Mouse (Mus musculus) hindbrain, embryonic 11.5 days (tissue): ENCODE measurements around the gene Prps1l1. TPM values are rescaled to one million over a fixed set of nuclear protein-coding genes. Genes with fewer than 3 reads are reported as not detected.

Experiments used
- ATAC-seq: fragments of 200-750 bp; cut with Nextera tagmentation; 2 replicates; pipeline ENCODE4 v1.8.0; 2017; ENCODE audit warnings: mild to moderate bottlenecking, moderate TSS enrichment, moderate library complexity; ENCODE audit not compliant: low FRiP score
- DNase-seq: peaks from one replicate; pipeline ENCODE4 v3.0.0-alpha.2; 2015; ENCODE audit warnings: low spot score
- H3K27ac ChIP-seq: fragments of 300-500 bp; sonication (generic); 2 replicates; pipeline ENCODE4 v1.5.1; 2014; ENCODE audit warnings: mild to moderate bottlenecking, low read depth, low read length
- H3K27me3 ChIP-seq: fragments of 300-500 bp; sonication (generic); 2 replicates; pipeline ENCODE4 v1.6.1; 2014; ENCODE audit warnings: mild to moderate bottlenecking, low read length, moderate library complexity, mixed read lengths; ENCODE audit not compliant: control insufficient read depth, insufficient read depth
- H3K36me3 ChIP-seq: fragments of 300-500 bp; sonication (generic); 2 replicates; pipeline ENCODE4 v1.6.1; 2014; ENCODE audit warnings: mild to moderate bottlenecking, low read length, moderate library complexity, mixed read lengths; ENCODE audit not compliant: control insufficient read depth, insufficient read depth
- H3K4me1 ChIP-seq: fragments of 300-500 bp; sonication (generic); replicated peaks from 2 replicates; pipeline ENCODE4 v1.6.1; 2014; ENCODE audit warnings: low read length, mixed read lengths; ENCODE audit not compliant: control insufficient read depth, insufficient read depth
- H3K4me2 ChIP-seq: fragments of 300-500 bp; sonication (generic); replicated peaks from 2 replicates; pipeline ENCODE4 v1.6.1; 2014; ENCODE audit warnings: mild to moderate bottlenecking, low read depth, low read length
- H3K4me3 ChIP-seq: fragments of 300-500 bp; sonication (generic); 2 replicates; pipeline ENCODE4 v1.5.1; 2014; ENCODE audit warnings: low read depth, low read length
- H3K9ac ChIP-seq: fragments of 300-500 bp; sonication (generic); 2 replicates; pipeline ENCODE4 v1.6.1; 2014; ENCODE audit warnings: low read depth, low read length
- H3K9me3 ChIP-seq: fragments of 300-500 bp; sonication (generic); 2 replicates; pipeline ENCODE4 v1.6.1; 2016; ENCODE audit warnings: low read length; ENCODE audit not compliant: control insufficient read depth
- WGBS: fragments of 180-500 bp; shearing (Covaris S2); extraction: QIAGEN DNeasy Blood & Tissue Kit; methylation state at CpG from one replicate; pipeline ENCODE4 v1.1.7; 2014; 5-methylcytosine and 5-hydroxymethylcytosine counted together
- polyA plus RNA-seq: library from polyadenylated mRNA; unstranded; fragments of >200 nt; fragmentation: Nextera tagmentation; extraction: Ambion mirVana; gene quantifications from 2 replicates; pipeline ENCODE4 v1.2.1, GENCODE M21; 2014

The Prps1l1 gene
- not detected in 2 replicates for polyA plus RNA-seq

- DNase-seq (no peak), ATAC-seq (no peak)
- Histone ChIP-seq H3K4me3 (no peak within 1 kb of the TSS), H3K4me1 (no peaks in the 10 kb centered on the region), H3K9ac (no peak within 1 kb of the TSS), H3K9me3 (no peaks in the 10 kb centered on the region), H3K4me2 (no peak within 1 kb of the TSS), H3K36me3 (no peaks in the 10 kb centered on the region), H3K27me3 (no peaks in the 10 kb centered on the region), H3K27ac (no peak within 1 kb of the TSS)
- 77% methylated on average over 4 of the region's 4 CpGs for WGBS
Measured at GRCm38 (mm10) chr12:34984461-34984860, at the start of gene Prps1l1. Gene Prps1l1 (plus strand): TSS chr12:34984761.

GRCm38 (mm10) chr12:34937918-34938317, 46.6 kb upstream of the Prps1l1 start:
- Histone ChIP-seq H3K9me3 (no peaks in the 10 kb centered on the region), H3K9ac (no peak overlapping the region), H3K27ac (no peak overlapping the region), H3K4me3 (no peak overlapping the region), H3K36me3 (no peaks in the 10 kb centered on the region), H3K27me3 (no peaks in the 10 kb centered on the region), H3K4me2 (no peak overlapping the region), H3K4me1 (no peaks in the 10 kb centered on the region)
- ATAC-seq (no peak), DNase-seq (peak; percentile 30)
- WGBS, result 93% methylated on average over 1 of the region's 1 CpGs

GRCm38 (mm10) chr12:34949066-34949706, 35.4 kb upstream of the Prps1l1 start:
- no peaks in the 10 kb centered on the region for H3K4me1 ChIP-seq
- ATAC-seq (no peak), DNase-seq (no peak)
- WGBS, result 90% methylated on average over 6 of the region's 6 CpGs
- no peaks in the 10 kb centered on the region for H3K9me3 ChIP-seq
- H3K9ac ChIP-seq, result no peak overlapping the region
- H3K36me3 ChIP-seq, result no peaks in the 10 kb centered on the region
- no peak overlapping the region for H3K4me2 ChIP-seq
- no peak overlapping the region for H3K27ac ChIP-seq
- H3K27me3 ChIP-seq, result no peaks in the 10 kb centered on the region
- no peak overlapping the region for H3K4me3 ChIP-seq

DNA sequence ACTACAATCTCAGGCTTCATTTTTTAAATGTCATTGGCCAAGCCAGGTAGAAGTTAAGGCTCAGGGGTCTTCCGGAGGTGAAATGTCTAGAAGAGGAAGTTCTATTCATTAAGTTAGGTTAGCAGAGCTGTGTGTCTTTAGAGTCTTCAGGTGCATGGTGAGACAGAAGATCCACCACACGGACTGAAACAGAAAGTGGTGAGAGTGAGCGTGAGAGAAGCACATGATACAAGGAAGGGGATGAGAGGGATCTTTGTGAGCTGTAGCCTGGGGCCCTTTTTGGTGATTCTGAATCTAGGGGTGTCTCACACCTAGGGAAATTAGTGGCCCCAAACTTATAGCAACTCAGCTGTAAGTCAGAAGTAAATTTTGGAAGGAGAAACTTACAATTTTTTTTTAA, 8.6 kb upstream of the Prps1l1 start:
- H3K9ac ChIP-seq, result no peak overlapping the region
- no peaks in the 10 kb centered on the region for H3K9me3 ChIP-seq
- no peaks in the 10 kb centered on the region for H3K36me3 ChIP-seq
- no peak overlapping the region for H3K4me3 ChIP-seq
- ATAC-seq (no peak), DNase-seq (no peak)
- no peak overlapping the region for H3K27ac ChIP-seq
- H3K27me3 ChIP-seq, result no peaks in the 10 kb centered on the region
- no peak overlapping the region for H3K4me2 ChIP-seq
- no peaks in the 10 kb centered on the region for H3K4me1 ChIP-seq
- WGBS, result 92% methylated on average over 3 of the region's 3 CpGs

GRCm38 (mm10) chr12:34985865-34986264, 1.3 kb downstream of the Prps1l1 start:
- no peak for ATAC-seq
- H3K4me3 ChIP-seq, result no peak overlapping the region
- 89% methylated on average over 5 of the region's 5 CpGs for WGBS

GRCm38 (mm10) chr12:34989537-34990200, 5.1 kb downstream of the Prps1l1 start:
- Histone ChIP-seq H3K4me3 (no peak overlapping the region), H3K9me3 (no peaks in the 10 kb centered on the region), H3K36me3 (no peaks in the 10 kb centered on the region), H3K4me2 (no peak overlapping the region), H3K27ac (no peak overlapping the region), H3K4me1 (no peaks in the 10 kb centered on the region), H3K9ac (no peak overlapping the region), H3K27me3 (no peaks in the 10 kb centered on the region)
- DNase-seq (no peak), ATAC-seq (no peak)
- 87% methylated on average over 7 of the region's 7 CpGs for WGBS

More at GRCm38 (mm10) chr12:34985865-34986264, 1.3 kb downstream of the Prps1l1 start:
- no peaks in the 10 kb centered on the region for H3K4me1 ChIP-seq
- no peaks in the 10 kb centered on the region for H3K9me3 ChIP-seq
- no peak overlapping the region for H3K27ac ChIP-seq
- no peak overlapping the region for H3K9ac ChIP-seq
- no peaks in the 10 kb centered on the region for H3K36me3 ChIP-seq
- H3K27me3 ChIP-seq, result no peaks in the 10 kb centered on the region
- no peak for DNase-seq
- no peak overlapping the region for H3K4me2 ChIP-seq

- H3K9ac ChIP-seq, result no peak overlapping the region
- H3K4me2 ChIP-seq, result no peak overlapping the region
- ATAC-seq, result no peak
- no peak overlapping the region for H3K27ac ChIP-seq
- H3K9me3 ChIP-seq, result no peaks in the 10 kb centered on the region
- DNase-seq, result no peak
- no peaks in the 10 kb centered on the region for H3K4me1 ChIP-seq
- WGBS, result 94% methylated on average over 4 of the region's 4 CpGs
- no peaks in the 10 kb centered on the region for H3K36me3 ChIP-seq
- no peak overlapping the region for H3K4me3 ChIP-seq
- no peaks in the 10 kb centered on the region for H3K27me3 ChIP-seq
Measured at GRCm38 (mm10) chr12:34990387-34990786, 5.8 kb downstream of the Prps1l1 start.

DNA sequence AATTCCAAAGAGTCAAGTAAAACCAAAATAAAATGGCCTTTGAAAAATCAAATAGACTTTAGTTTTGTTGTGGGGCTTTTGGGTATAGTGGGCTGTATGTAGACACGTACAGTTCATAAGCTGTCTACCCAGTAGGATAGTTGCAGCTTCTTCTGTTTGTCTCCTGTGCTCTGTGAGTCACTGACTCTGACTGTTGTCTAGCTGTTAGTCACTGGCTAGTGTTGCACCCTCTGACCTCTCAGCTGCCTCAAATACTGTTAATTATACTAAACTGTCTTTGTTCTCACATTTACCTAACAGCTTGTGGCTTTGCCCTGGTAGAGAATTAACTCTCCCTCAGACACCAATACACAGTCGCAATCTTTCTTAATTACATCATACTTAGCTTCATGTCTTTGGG, 7.3 kb downstream of the Prps1l1 start:
- Histone ChIP-seq H3K4me3 (no peak overlapping the region), H3K27ac (no peak overlapping the region), H3K27me3 (no peaks in the 10 kb centered on the region), H3K36me3 (no peaks in the 10 kb centered on the region), H3K4me2 (no peak overlapping the region), H3K4me1 (no peaks in the 10 kb centered on the region), H3K9me3 (no peaks in the 10 kb centered on the region), H3K9ac (no peak overlapping the region)
- DNase-seq (no peak), ATAC-seq (no peak)
- WGBS, result 76% methylated on average over 2 of the region's 2 CpGs

DNA sequence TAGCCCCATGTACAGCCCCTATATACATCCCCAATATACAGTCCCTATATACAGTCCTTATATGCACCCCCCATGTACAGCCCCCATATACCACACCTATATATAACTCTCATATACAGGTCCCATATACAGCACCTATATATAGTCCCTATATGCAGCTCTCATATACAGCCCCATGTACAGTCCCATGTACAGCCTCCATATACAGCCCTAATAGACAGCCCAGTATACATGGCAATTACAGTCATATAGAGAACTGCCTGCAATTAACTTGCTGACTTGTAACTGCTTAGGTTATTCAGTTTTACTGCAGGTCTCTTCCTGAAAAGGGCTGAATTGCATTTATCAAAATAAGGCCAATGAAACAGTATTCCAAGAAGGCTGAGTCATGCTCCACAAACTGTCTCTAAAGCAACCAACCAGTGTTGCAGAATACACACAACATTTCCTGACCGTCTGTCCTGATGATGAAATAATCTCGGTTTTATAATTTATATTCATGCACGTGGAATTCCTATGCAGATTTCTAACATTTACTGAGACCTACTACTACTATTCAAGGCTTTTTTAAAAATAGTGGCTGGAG, 13.1 kb downstream of the Prps1l1 start:
- DNase-seq, result no peak
- Histone ChIP-seq H3K27ac (no peak overlapping the region), H3K9ac (no peak overlapping the region), H3K4me2 (no peak overlapping the region), H3K9me3 (no peaks in the 10 kb centered on the region), H3K4me3 (no peak overlapping the region), H3K36me3 (no peaks in the 10 kb centered on the region), H3K27me3 (no peaks in the 10 kb centered on the region), H3K4me1 (no peaks in the 10 kb centered on the region)
- 86% methylated on average over 3 of the region's 3 CpGs for WGBS
- ATAC-seq, result no peak
